Mouse (Mus musculus) right cerebral cortex, adult 18-20 months (tissue): ENCODE measurements around the gene Sh2d1b2.
"Not testable (repeated sequence)": the region's sequence is repeated elsewhere in the genome, so short reads cannot be mapped to it uniquely, and the experiment has no call there.

Experiments used
- DNase-seq: peaks from one replicate; pipeline ENCODE4 v3.0.0; 2022; ENCODE audit warnings: mixed read lengths

Gene Sh2d1b2

GRCm38 (mm10) chr1:170232688-170233087, at the start of gene Sh2d1b2:
Gene Sh2d1b2, plus strand, starts transcription at chr1:170232749.
- DNase-seq, result not testable (repeated sequence)

- no peak for DNase-seq
Measured at GRCm38 (mm10) chr1:170185137-170185536, 47.4 kb upstream of the Sh2d1b2 start.

GRCm38 (mm10) chr1:170186531-170186930, 46.0 kb upstream of the Sh2d1b2 start:
- DNase-seq, result peak; percentile 41

GRCm38 (mm10) chr1:170188601-170189000, 43.9 kb upstream of the Sh2d1b2 start:
- peak; percentile 40 for DNase-seq

GRCm38 (mm10) chr1:170190225-170190624, 42.3 kb upstream of the Sh2d1b2 start:
- no peak for DNase-seq

GRCm38 (mm10) chr1:170191925-170192324, 40.6 kb upstream of the Sh2d1b2 start:
- no peak for DNase-seq

GRCm38 (mm10) chr1:170196211-170196610, 36.3 kb upstream of the Sh2d1b2 start:
- no peak for DNase-seq

GRCm38 (mm10) chr1:170200379-170200778, 32.2 kb upstream of the Sh2d1b2 start:
- DNase-seq, result peak; percentile 34

GRCm38 (mm10) chr1:170206395-170206794, 26.2 kb upstream of the Sh2d1b2 start:
- no peak for DNase-seq

- DNase-seq, result no peak
Measured at GRCm38 (mm10) chr1:170213181-170213879, 19.2 kb upstream of the Sh2d1b2 start.

- no peak for DNase-seq
Measured at GRCm38 (mm10) chr1:170214383-170214756, 18.2 kb upstream of the Sh2d1b2 start.

GRCm38 (mm10) chr1:170214757-170215522, 17.6 kb upstream of the Sh2d1b2 start, which contains the start of gene Uhmk1:
Gene Uhmk1, minus strand, starts transcription at chr1:170215397.
- DNase-seq, result peak; percentile 93

- DNase-seq, result no peak
Measured at GRCm38 (mm10) chr1:170215590-170215989, 17.0 kb upstream of the Sh2d1b2 start.

GRCm38 (mm10) chr1:170218091-170218884, 14.3 kb upstream of the Sh2d1b2 start:
- no peak for DNase-seq

- DNase-seq, result no peak
Measured at GRCm38 (mm10) chr1:170220351-170220750, 12.2 kb upstream of the Sh2d1b2 start.

GRCm38 (mm10) chr1:170223276-170223675, 9.3 kb upstream of the Sh2d1b2 start:
- DNase-seq, result no peak

GRCm38 (mm10) chr1:170245016-170245415, 12.5 kb downstream of the Sh2d1b2 start:
- peak; percentile 6 for DNase-seq

GRCm38 (mm10) chr1:170254893-170255559, 22.5 kb downstream of the Sh2d1b2 start:
- no peak for DNase-seq

- DNase-seq, result peak; percentile 93
Measured at GRCm38 (mm10) chr1:170255560-170255910, 23.0 kb downstream of the Sh2d1b2 start.

GRCm38 (mm10) chr1:170270281-170270680, 37.7 kb downstream of the Sh2d1b2 start:
- DNase-seq, result no peak

- no peak for DNase-seq
Measured at GRCm38 (mm10) chr1:170270696-170271095, 38.1 kb downstream of the Sh2d1b2 start.

- no peak for DNase-seq
Measured at GRCm38 (mm10) chr1:170273252-170273651, 40.7 kb downstream of the Sh2d1b2 start.

GRCm38 (mm10) chr1:170277016-170277415, 44.5 kb downstream of the Sh2d1b2 start, which contains the start of gene Sh2d1b1:
Gene Sh2d1b1, plus strand, starts transcription at chr1:170277320.
- no peak for DNase-seq
